Mouse (Mus musculus): ENCODE measurements around the gene Rhbdf2.
A peak's percentile ranks its signal among the peaks of the same experiment; 100 is the strongest.

Rhbdf2 gene

DNA sequence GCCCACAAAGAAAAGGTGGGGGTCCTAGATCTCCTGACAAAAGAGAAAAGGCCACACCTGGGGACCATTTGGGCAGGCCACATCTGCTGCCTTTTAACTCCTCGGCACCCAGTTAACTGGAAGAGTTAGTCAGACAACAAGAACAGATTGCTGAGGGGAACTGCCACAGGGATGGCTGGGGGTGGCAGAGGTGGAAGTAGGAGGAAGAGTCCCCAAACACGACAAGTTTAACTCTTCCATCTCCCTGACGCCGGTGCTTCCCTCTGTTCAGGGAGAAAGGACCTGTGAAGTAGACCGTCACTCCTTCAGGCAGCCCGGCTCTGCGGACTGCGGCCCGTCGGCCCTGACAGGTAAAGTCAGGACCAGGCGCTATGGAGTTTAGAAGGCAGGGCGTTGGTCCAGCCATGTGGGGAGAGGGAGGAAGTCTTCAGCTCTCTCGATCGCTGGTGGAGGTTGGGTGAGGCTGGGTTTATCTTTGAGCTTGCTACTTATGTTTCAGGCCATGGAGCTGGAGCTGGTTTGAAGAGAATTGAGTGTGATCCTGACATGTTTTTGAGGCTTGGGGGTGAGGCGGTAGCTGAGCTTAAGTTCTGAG, 32.3 kb upstream of the Rhbdf2 start:
- DNase-seq, result no peak

DNA sequence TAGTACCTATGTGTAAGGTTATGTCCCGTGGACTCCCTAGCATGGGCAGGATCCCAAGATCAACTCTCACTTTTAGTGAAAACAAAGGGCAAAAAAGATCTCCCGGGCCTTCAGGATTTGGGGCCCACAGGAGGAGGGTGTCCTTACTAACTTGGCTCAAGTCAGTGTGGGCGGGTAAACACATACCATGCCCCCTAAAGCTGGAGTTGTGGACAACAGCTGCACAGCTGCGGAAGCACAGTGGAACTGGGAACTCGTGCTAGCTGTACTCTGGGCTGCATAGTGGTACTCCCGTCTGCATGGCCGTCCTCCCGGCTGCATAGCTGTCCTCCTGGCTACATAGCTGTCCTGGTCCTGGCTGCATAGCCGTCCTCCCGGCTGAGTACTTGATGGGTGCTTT, 31.4 kb upstream of the Rhbdf2 start:
- no peak for DNase-seq

DNA sequence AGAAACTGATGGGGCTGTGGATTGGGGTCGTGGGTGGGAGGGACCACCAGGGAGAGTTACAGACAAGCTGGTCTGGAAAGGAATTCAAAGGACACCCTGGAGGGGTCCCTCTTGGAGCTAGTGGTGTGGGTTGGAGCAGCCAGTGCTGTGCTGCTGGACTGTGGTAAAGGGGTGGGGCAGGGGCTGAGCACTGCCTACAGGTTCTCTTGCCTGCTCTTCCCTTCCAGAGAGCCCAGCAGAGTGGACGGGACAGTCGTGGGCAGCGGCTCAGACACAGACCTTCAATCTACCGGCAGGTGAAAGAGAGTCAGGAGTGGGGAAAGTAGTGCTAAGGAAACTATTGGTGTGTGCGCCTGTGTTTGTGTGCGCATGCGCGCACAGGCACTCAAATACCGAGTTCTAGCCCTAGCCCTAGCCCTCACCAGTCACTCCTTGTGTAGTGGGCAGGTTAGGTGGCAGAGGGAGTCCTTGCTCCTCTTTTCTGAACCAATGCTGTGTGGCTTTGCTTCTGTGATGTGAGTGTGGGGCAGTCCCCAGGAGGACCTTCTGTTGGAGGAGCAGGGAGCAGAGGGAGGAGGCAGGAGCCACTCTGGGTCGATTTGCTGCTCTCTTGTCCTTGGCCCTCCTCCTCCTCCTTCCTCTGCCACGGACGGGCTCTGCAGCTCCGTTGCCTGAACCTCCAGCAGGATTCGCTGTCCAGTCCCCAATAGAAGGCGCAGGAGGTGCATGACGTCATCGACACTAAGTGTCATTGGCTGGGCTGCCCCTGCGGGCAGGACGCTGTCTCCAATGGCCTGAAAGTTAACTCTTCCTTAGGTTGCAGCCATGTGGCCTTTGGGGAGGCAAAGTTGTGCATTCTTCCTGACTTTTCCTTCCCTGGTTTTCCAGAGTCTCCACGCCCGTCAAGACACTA, 30.7 kb upstream of the Rhbdf2 start:
- peak; percentile 44 to 61 for DNase-seq

- no peak for DNase-seq
These were observed 29.8 kb upstream of the Rhbdf2 start for GRCm38 (mm10) chr11:116656348-116657191.

DNA sequence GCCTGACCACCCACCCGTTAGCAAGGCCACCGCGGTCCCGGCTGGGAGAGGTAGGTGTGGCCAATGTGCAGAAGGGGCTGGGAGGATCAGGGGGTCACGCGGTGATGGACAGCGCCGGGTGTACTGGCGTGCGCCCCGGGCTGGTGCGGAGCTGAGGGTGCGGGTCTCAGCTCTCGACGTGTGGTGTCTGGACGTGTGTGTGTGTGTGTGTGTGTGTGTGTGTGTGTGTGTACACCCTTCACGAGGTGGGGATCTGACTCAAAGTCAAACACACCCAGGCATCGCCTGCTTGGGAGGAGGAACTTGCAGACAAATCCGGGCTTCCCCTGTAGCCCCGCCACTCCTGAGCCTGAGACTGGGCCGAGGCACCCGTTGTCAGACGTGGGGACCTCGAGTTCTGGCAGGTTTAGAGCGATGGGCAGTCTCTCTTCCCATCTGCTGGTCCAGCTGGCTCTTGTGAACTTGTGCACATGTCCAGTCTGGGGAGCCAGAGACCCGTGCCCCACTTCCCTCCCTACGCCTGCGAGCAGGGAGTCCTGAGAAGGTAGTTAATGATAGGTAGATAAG, 27.5 kb upstream of the Rhbdf2 start, which contains the start of gene Cygb:
Gene Cygb, minus strand, starts transcription at position 59 of the 567 bp plus-strand sequence.
- no peak for DNase-seq

DNA sequence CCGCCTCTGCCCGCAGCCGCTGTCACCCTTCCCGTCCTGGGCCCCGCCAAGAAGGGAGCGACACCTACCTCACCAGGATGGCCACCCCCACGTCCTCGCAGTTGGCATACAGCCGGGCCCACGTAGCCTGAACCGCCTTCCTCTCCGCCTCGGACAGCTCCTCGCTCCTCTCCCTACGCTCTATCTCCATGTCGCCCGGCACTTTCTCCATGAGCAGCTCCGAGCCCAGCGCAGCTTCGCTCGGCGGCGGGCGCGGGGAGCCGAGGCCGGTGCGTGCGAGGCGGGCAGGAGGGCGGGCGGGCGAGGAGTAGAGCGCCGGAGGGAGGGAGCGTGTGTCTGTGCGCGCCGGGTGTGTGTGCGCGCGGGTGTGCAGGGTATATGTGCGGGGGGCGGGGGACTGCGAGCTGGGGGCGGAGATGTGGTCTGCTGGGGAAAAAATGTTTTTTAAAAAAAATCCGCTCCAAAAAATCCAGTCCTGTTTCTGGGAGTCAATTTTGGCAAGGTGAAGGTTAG, 26.9 kb upstream of the Rhbdf2 start:
- no peak for DNase-seq

GRCm38 (mm10) chr11:116653234-116653633, 26.4 kb upstream of the Rhbdf2 start, which contains the start of gene Prcd:
Gene Prcd, plus strand, starts transcription at chr11:116653534.
- no peak for DNase-seq

DNA sequence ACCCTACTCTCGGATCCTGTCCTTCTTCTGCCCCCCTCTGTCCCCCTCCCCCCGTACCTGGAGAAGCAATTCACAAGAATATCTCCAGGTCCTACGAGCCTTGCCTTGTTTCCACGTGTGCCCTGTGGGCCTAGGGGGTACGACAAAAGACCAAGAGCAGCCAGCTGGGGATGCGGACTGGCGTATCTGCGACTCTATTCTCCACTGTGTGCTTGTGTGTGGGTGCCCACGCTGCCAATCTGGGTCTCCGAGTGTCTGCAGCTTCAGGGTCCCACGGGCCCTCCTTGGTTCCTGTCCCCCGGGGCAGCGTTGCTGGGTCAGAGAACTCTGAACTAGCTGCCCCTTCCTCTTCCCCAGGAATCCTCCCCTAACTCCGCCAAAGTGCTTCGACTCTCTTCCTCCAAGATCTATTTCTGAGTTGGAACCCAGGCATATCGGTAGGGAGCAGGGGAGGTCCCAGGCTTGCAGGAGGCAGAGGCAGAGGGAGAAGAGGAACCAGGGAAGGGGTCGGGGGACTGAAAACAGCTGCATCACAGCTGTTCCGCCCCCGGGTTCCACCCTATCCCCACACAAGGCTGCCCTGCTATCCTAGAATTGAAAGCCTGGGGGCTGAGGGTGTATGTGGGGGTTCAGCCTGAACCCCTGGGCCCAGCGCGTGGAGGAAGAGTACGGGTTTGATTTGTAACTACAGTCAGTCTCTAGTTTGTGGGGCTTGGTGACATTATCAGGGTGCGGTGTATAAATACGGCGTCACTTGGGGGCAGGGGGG, 25.7 kb upstream of the Rhbdf2 start:
- DNase-seq, result no peak

DNA sequence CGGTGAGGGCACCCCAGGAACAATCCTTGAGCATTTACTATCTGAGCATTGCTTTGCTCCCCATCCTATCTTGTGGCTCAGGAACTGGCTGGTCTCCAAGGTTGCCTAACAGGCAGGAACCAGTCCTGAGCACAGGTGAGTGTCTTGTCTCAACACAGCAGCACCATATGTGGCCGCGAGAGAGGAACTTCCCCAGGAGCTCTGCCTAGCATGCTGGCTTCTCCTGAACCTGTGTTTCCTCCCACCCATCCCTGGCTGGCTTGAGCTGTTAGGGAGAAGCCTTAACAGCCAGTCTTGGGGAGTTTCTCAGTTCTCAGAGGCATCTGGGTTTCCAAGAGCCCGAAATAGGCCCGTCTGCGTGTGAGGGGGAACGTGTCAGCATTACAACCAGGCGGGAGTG, 24.5 kb upstream of the Rhbdf2 start:
- DNase-seq, result no peak

DNA sequence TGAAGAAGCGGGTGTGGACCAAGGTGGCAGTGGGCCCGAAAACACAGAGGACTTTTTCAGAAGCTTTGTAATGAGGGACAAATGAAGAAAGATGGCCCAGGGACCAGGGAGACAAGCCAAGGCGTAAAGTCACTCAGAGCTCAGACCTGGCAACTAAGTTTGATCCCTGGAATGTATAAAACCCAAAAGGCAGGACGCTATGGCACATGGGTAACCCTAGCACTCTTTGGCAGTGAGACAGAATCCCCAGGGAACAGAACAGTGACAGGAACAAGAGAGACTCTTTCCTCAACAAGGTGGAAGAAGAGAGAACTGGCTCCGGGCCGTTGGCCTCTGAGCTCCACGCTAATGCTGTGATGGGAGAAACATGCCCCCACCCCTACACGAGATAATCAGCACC, 24.0 kb upstream of the Rhbdf2 start:
- no peak for DNase-seq

DNA sequence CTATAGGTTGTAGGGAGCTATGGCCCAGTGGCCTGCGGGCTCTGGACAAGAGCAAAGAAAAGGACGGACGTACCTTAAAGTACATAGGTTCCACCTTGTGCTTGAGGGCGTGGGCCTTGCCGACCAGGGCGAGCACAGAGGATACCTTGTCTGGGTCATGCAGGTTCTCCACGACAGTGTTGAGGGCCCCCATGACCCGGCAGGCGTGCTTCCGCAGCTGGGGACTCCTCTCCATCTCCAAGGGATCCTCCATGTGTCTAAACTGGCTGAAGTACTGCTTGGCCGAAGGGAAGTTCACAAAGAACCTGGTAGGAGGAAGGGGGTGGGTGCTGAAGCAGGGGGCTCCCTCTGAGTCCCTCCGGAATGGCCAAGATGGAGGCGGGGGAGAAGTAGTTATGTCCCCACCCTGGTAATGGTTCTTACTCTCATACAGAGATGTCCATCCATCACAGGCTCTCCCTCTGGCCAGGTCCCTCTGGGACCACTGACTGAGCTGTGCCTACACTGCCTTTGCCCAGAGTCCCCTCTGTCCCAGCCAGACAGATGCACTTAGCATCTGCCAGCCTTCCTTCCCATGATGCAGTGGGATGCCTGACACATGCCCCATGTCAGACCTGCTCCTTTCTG, 23.0 kb upstream of the Rhbdf2 start:
- DNase-seq, result no peak

DNA sequence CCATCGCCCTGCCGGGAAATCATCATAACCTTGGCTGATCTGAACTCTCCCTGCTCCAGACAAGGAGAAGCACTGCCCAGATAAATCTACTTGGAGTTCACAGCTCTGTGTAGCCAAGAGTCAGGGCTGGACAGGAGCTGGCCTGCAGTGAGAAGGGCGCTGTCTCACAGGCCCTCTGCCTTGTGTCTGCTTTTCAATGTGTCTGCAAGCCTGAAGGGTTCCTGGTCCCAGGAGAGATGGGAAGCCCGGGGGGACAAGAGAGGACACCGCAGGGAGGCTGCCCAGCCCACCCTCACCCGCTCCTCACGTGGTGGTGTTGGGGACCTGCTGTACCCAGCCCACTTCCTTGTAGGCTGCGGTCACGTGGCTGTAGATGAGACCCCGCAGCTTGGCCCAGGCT, 22.2 kb upstream of the Rhbdf2 start:
- DNase-seq, result no peak

DNA sequence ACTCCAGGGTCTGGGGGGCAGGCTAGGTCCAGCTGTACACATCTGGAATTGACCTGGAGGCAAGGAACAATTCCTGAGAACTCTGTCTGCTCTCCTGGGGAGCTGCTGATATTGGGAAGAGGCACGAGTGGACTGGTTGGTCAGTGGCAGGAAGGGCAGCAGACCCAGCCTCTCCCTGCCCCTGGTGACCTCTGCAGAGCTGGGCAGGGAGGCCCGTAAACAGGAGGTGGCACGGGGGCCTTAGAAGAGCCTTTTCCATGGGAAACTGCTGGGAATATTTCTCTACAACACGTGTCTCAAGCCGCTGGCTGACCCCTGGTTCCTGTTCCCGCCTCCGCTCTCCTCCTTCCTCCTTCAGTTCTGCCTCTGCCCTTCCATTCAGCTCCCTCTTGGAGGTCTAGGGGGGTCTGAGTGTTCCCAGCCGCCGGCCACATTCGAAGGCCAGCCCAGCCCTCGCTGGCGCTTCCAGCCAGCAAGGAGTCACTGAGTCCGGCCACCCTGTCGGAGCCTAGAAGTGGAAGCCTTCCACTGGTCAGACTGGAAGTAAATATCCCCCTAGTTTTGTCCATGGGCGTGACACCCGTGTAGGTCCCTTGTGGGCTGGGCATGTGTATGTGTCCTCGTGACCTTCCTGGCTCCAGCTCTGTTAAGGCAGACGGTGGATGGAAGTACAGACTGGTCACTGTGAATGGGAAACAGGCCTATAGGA, 21.5 kb upstream of the Rhbdf2 start:
- DNase-seq, result no peak

GRCm38 (mm10) chr11:116647340-116647991, 20.6 kb upstream of the Rhbdf2 start:
- no peak for DNase-seq

GRCm38 (mm10) chr11:116646771-116647170, 20.0 kb upstream of the Rhbdf2 start:
- no peak for DNase-seq

DNA sequence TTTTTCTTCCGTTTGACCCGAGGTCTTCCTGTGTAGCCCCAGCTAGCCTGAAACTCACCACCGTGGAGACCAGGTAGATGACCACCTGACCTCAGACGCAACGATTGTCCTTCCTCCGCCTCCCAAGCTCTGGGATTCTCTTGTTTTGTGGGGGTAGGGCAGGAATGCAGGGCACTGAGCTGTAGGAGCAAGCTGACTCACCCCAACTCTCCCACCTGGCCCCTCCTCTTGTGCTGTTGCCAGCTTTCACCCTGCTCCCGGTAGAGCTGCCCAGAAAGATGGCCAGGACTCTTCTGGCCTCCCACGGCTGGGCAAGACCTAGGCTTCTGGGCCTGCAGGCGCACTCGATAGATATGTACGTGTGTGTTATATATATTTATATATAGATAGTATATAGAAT, 19.3 kb upstream of the Rhbdf2 start:
- no peak for DNase-seq

GRCm38 (mm10) chr11:116645446-116646110, 18.8 kb upstream of the Rhbdf2 start:
- DNase-seq, result no peak

- no peak for DNase-seq
These were observed 17.6 kb upstream of the Rhbdf2 start for GRCm38 (mm10) chr11:116644225-116645112.

All from spleen, adult 18-20 months (tissue).